Comparison of ENCODE assay signal across 24 mouse cellular contexts in the genomic region with DNA sequence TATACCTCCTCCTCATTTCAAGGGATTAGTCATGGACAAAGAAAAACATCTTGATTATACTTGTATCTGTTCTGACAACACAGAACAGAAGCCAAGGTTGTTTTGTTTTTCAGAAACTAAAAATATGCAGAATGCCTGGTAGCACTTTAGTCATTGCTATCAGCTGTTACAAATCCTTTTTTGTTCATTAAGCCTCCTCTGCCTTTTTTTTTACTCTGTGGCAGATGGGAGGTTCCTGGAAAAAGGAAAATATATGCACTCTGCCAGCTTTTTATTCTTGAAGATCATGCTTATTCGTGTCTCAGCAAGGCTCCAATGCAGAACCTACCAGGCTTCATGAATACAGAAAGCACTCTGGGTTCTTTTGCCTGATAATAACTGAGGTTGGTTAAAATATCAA. TPM values are rescaled to one million over a fixed set of nuclear protein-coding genes. Genes with fewer than 3 reads are reported as not detected.
DNase-seq lines count a peak whose midpoint lies in the region; ATAC-seq and TF ChIP-seq lines count a peak whose summit lies in the region.
"Had no signal": no experiment of that assay in that cellular context is flagged by ENCODE, and none has a peak within 500 bp of the region (broad histone marks: within the 10 kb centered on the region; RNA-seq: fewer than 3 reads in every experiment).

No protein-coding gene starts in this region.

- DNase-seq in layer of hippocampus, adult 11-12 months (ENCODE audit: low spot score): peak; percentile 52
- DNase-seq in layer of hippocampus, postnatal 25 days (ENCODE audit: extremely low spot score in 1 of 2, low spot score in 1 of 2): no peak
- DNase-seq in right cerebral cortex, adult 2 months (ENCODE audit: low spot score in 2 of 2): peak; percentile 9 to 38
- DNase-seq in right cerebral cortex, postnatal 4 days: no peak
- DNase-seq in forebrain, postnatal 0 days: peak; percentile 61
- DNase-seq in adipocyte (ENCODE audit: low spot score): no peak
- DNase-seq: adrenal gland, adult 2 months; cerebellum, adult 11 months; cerebellum, postnatal 25 days; embryo, embryonic 11 days; gastrocnemius, postnatal 10 days; heart, adult 11 months; heart, postnatal 14 days; kidney, adult 8-10 months; kidney, postnatal 14 days; right cerebral cortex, postnatal 25 days; thymus, postnatal 14 days had no signal

- no peaks in the 10 kb centered on the region for H3K36me3 ChIP-seq in forebrain, postnatal 0 days (ENCODE audit: insufficient read depth)
- H3K36me3 ChIP-seq: heart, embryonic 12.5 days; limb, embryonic 15.5 days; liver, embryonic 15.5 days; midbrain, embryonic 12.5 days had no signal

- H3K27ac ChIP-seq in forebrain, postnatal 0 days (ENCODE audit: low read depth, low read length): no peak overlapping the region
- H3K27ac ChIP-seq: hindbrain, embryonic 14.5 days; limb, embryonic 15.5 days; liver, embryonic 15.5 days; midbrain, embryonic 12.5 days had no signal

- no peak overlapping the region for H3K4me2 ChIP-seq in forebrain, postnatal 0 days (ENCODE audit: low read depth)
- H3K4me2 ChIP-seq: heart, embryonic 12.5 days; hindbrain, embryonic 14.5 days; limb, embryonic 15.5 days; liver, embryonic 15.5 days; midbrain, embryonic 12.5 days had no signal

- no peaks in the 10 kb centered on the region for H3K27me3 ChIP-seq in forebrain, postnatal 0 days (ENCODE audit: insufficient read depth, low read length)
- H3K27me3 ChIP-seq: heart, embryonic 12.5 days; limb, embryonic 15.5 days; liver, embryonic 15.5 days; midbrain, embryonic 12.5 days had no signal

- no peak overlapping the region for H3K9ac ChIP-seq in forebrain, postnatal 0 days
- H3K9ac ChIP-seq: heart, embryonic 12.5 days; hindbrain, embryonic 14.5 days; limb, embryonic 15.5 days; liver, embryonic 15.5 days; midbrain, embryonic 12.5 days had no signal

- 31% methylated on average over 1 of the region's 1 CpGs for WGBS in forebrain, postnatal 0 days

- ATAC-seq in forebrain, postnatal 0 days: peak; percentile 69
- ATAC-seq in erythroid progenitor cell, adult 5-6 weeks (replicated peaks; ENCODE audit: low FRiP score, poor library complexity, severe bottlenecking): no peak

- no peaks in the 10 kb centered on the region for H3K4me1 ChIP-seq in forebrain, postnatal 0 days (ENCODE audit: insufficient read depth)
- H3K4me1 ChIP-seq: heart, embryonic 12.5 days; limb, embryonic 15.5 days; liver, embryonic 15.5 days; midbrain, embryonic 12.5 days had no signal

- H3K4me3 ChIP-seq in forebrain, postnatal 0 days (ENCODE audit: low read depth, low read length): no peak overlapping the region
- H3K4me3 ChIP-seq: heart, embryonic 12.5 days; limb, embryonic 15.5 days; liver, embryonic 15.5 days; midbrain, embryonic 12.5 days had no signal

- TF ChIP-seq CTCF in forebrain, postnatal 0 days (IDR thresholded peaks at IDR 0.05; ENCODE audit: low read depth): no peak

- H3K9me3 ChIP-seq in forebrain, postnatal 0 days (ENCODE audit: low read length): no peaks in the 10 kb centered on the region
- H3K9me3 ChIP-seq: heart, embryonic 12.5 days; limb, embryonic 15.5 days; liver, embryonic 15.5 days; midbrain, embryonic 12.5 days had no signal

RNA-seq across cellular contexts. Expression of gene Frmd3, which starts 38.5 kb away (rescaled TPM):
- total RNA-seq in layer of hippocampus, postnatal 25 days (2021): 1 to 10 TPM; 3.9 to 5.1 TPM
- 28.1 and 32.9 TPM in 2 replicates for total RNA-seq in forebrain, postnatal 0 days (2014; rRNA removed)
- polyA plus RNA-seq in forebrain, postnatal 0 days (2015; fragmentation: Nextera tagmentation; extraction: Ambion mirVana): 20.4 and 29.7 TPM in 2 replicates
- total RNA-seq in erythroid progenitor cell, adult 5-6 weeks (2015; ENCODE audit: low replicate concordance): not detected in 2 replicates
- total RNA-seq in erythroid progenitor cell, adult 5-6 weeks (2017; ENCODE audit: low replicate concordance): not detected in 2 replicates
- polyA plus RNA-seq: adrenal gland, adult 2 months; C2C12 had no signal

Comparison
In these comparisons a context has a peak if more than half of its experiments do, and no peak if none do; other contexts are left out.
1. DNase-seq: peak in layer of hippocampus, adult 11-12 months (single experiment), right cerebral cortex, adult 2 months (2 of 2) and forebrain, postnatal 0 days (single experiment); none in layer of hippocampus, postnatal 25 days (0 of 2), right cerebral cortex, postnatal 4 days (single experiment) and adipocyte (single experiment).
2. RNA of gene Frmd3, which starts 38.5 kb away (total RNA-seq): 28.1 to 32.9 TPM in forebrain, postnatal 0 days and 3.9 to 5.1 TPM in layer of hippocampus, postnatal 25 days; not detected in erythroid progenitor cell, adult 5-6 weeks; every median in the first group is over 4 times any median in the second.